Mouse (Mus musculus) neural tube, embryonic 13.5 days (tissue): ENCODE results near the gene Creb5. TPM values are rescaled to one million over a fixed set of nuclear protein-coding genes. Genes with fewer than 3 reads are reported as not detected.
A peak's percentile ranks its signal among the peaks of the same experiment; 100 is the strongest.
"Not testable (repeated sequence)": the region's sequence is repeated elsewhere in the genome, so short reads cannot be mapped to it uniquely, and the experiment has no call there.

Experiments used
- ATAC-seq: fragments of 200-750 bp; cut with Nextera tagmentation; 2 replicates; pipeline ENCODE4 v1.8.0; 2017; ENCODE audit warnings: low read depth, mild to moderate bottlenecking, moderate TSS enrichment, moderate library complexity
- H3K27ac ChIP-seq: fragments of 300-500 bp; sonication (generic); replicated peaks from 2 replicates; pipeline ENCODE4 v1.5.1; 2015; ENCODE audit warnings: moderate library complexity, mild to moderate bottlenecking, inconsistent platforms
- H3K27me3 ChIP-seq: fragments of 300-500 bp; sonication (generic); 2 replicates; pipeline ENCODE4 v1.6.1; 2015; ENCODE audit warnings: mild to moderate bottlenecking, inconsistent platforms
- H3K36me3 ChIP-seq: fragments of 300-500 bp; sonication (generic); 2 replicates; pipeline ENCODE4 v1.6.1; 2015; ENCODE audit warnings: mild to moderate bottlenecking, inconsistent platforms
- H3K4me1 ChIP-seq: fragments of 300-500 bp; sonication (generic); replicated peaks from 2 replicates; pipeline ENCODE4 v1.6.1; 2015; ENCODE audit warnings: inconsistent platforms
- H3K4me2 ChIP-seq: fragments of 300-500 bp; sonication (generic); 2 replicates; pipeline ENCODE4 v1.6.1; 2015; ENCODE audit warnings: inconsistent platforms, mild to moderate bottlenecking, moderate library complexity
- H3K4me3 ChIP-seq: fragments of 300-500 bp; sonication (generic); 2 replicates; pipeline ENCODE4 v1.5.1; 2015; ENCODE audit warnings: mild to moderate bottlenecking, inconsistent platforms
- H3K9ac ChIP-seq: fragments of 300-500 bp; sonication (generic); 2 replicates; pipeline ENCODE4 v1.6.1; 2015; ENCODE audit warnings: moderate library complexity, mild to moderate bottlenecking, inconsistent platforms
- H3K9me3 ChIP-seq: fragments of 300-500 bp; sonication (generic); 2 replicates; pipeline ENCODE4 v1.6.1; 2016; ENCODE audit warnings: inconsistent platforms
- WGBS: fragments of 180-500 bp; shearing (Covaris S2); methylation state at CpG from one replicate; pipeline ENCODE4 v1.1.7; 2015; 5-methylcytosine and 5-hydroxymethylcytosine counted together
- polyA plus RNA-seq: library from polyadenylated mRNA; unstranded; fragments of >200 nt; fragmentation: Nextera tagmentation; extraction: Ambion mirVana; gene quantifications from 2 replicates; pipeline ENCODE4 v1.2.1, GENCODE M21; 2015

The Creb5 gene
- polyA plus RNA-seq, 1 experiment from 2014 or later: 11.9 TPM

DNA sequence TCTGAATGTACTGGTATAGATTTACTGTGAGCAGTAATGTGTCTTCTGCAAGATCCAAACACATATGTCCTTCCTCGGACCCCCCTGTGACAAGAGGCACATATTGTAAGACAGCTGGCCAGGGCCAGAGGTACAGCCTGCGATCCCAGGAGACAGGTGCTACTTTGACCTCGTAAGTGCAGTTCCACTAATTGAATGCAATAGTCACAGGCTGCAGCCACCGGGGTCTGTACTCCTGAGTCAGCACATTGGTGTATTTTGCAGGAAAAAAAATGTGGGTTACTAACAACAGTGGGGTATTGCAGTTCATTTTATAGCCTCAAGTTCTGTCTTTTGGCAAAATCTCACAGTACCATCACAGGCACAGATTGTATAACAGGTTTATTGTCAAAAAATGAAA lies 110.7 kb downstream of the Creb5 start:
- Histone ChIP-seq H3K27ac (peak overlapping the region; percentile 14), H3K4me2 (no peak overlapping the region), H3K36me3 (no peaks in the 10 kb centered on the region), H3K27me3 (no peaks in the 10 kb centered on the region), H3K9me3 (no peaks in the 10 kb centered on the region), H3K9ac (no peak overlapping the region), H3K4me1 (peaks cover 52% of the 10 kb centered on the region), H3K4me3 (no peak overlapping the region)
- WGBS: 56% methylated on average over 4 of the region's 4 CpGs
- no peak for ATAC-seq

DNA sequence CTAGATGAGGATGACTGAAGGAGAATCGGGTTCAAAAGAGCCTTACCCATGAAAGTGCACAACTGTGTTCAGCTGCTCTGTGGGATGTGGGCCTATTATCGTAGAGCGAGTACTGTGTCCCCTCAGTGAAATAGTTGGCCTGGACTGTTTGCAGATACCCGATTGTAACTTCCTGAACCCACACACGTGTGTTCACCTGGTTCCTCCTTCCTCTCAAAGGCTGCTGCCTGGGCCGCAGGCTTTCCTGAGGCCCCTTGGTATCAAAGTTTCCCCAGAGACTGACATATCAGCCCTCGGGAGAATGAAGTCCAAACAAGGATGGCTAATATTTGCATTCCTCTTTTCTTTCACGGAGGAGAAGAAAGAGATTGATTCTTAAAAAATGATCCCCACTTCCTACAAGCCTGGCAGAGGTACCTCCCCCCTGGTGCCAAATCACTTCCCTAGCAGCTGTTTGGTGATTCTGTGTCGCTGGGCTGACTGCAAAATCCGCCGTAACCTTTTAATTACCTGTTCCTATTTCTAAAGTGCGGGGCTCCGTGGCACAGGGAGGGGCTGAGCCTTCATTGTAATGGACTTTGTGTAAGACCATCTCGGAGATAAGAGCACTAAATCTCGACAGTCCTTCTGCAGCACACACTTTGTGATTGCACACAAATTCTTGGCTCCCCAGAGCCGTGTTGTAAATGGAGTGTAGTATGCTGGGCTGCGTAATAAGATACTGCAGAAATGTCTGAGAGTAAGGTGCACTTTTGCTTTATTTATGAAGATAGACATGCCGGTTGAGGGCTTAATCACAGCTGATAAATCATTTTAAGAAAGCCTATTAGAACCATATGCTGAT lies 111.4 kb downstream of the Creb5 start:
- 33% methylated on average over 18 of the region's 18 CpGs for WGBS
- Histone ChIP-seq H3K4me2 (peak overlapping the region; percentile 24), H3K9ac (no peak overlapping the region), H3K4me3 (no peak overlapping the region), H3K4me1 (peaks cover 49% of the 10 kb centered on the region), H3K27ac (peak overlapping the region; percentile 14), H3K36me3 (no peaks in the 10 kb centered on the region), H3K9me3 (no peaks in the 10 kb centered on the region), H3K27me3 (no peaks in the 10 kb centered on the region)
- peak; percentile 70; the same call in 1 of the 2 replicates for ATAC-seq

DNA sequence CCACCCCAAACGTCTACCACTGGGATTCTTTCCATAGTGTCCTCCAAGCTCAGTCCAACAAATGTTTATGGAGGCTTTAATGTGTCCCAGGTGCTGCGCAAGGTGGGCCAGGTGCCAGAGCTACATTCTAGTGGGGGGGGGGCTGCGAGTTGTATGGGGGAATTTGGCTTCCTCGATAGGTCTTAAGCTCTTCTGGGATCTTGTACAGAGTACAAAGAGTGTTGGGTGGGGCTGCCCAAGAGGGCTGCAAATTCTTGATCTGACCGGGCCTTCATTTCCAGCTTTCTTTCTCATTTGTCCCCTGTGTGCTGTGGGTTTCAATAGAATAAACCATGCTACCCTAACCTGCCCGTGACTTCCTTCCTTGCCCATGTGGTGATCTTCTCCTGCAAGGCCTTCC lies 114.3 kb downstream of the Creb5 start:
- ATAC-seq: no peak
- no peaks in the 10 kb centered on the region for H3K27me3 ChIP-seq
- H3K27ac ChIP-seq: no peak overlapping the region
- whole genome bisulfite sequencing: 84% methylated on average over 6 of the region's 6 CpGs
- H3K4me1 ChIP-seq: peaks cover 22% of the 10 kb centered on the region
- no peaks in the 10 kb centered on the region for H3K36me3 ChIP-seq
- H3K4me3 ChIP-seq: no peak overlapping the region
- no peaks in the 10 kb centered on the region for H3K9me3 ChIP-seq
- no peak overlapping the region for H3K9ac ChIP-seq
- no peak overlapping the region for H3K4me2 ChIP-seq

DNA sequence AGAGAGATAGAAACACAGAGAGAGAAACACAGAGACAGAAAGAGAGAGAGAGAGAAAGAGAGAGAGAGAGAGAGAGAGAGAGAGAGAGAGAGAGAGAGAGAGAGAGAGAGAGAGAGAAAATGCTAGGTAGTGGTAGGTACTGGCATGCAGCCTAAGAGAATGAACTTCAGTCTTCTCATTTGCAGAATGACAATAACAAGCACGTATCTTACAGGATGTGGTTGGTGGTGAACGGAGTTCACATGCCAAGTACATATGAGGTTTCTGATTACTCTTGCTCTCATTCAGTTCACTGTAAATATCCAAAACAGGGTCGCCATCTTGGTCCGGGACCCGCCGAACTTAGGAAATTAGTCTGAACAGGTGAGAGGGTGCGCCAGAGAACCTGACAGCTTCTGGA lies 115.5 kb downstream of the Creb5 start:
- H3K36me3 ChIP-seq, H3K4me2 ChIP-seq, H3K9me3 ChIP-seq, ATAC-seq, H3K27me3 ChIP-seq, H3K4me3 ChIP-seq, H3K27ac ChIP-seq, H3K9ac ChIP-seq: not testable (repeated sequence)
- WGBS: 99% methylated on average over 7 of the region's 7 CpGs
- H3K4me1 ChIP-seq: peaks cover 15% of the 10 kb centered on the region

DNA sequence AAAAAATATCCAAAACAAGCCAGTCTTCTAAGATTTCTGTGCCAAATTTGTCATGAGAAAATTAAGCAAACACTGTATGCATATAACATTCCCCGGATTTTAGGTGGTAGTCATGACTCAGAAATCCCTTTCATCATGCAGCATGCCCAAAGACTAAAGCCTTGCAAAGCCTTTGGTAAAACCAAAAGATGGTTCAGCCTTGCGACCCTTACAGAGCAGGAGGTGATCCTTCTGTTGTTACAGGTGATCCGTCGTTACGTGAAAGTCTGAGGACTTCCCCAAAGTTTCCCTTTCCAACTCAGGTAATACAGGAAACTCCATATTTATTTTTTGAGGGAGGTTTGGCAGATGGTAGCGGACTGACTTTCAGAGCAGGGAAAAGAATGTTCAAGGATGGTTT lies 122.1 kb downstream of the Creb5 start:
- H3K9ac ChIP-seq: no peak overlapping the region
- H3K4me1 ChIP-seq: peaks cover 6% of the 10 kb centered on the region; the same call in 1 of the 2 replicates
- H3K36me3 ChIP-seq: no peaks in the 10 kb centered on the region
- no peaks in the 10 kb centered on the region for H3K9me3 ChIP-seq
- no peak overlapping the region for H3K4me2 ChIP-seq
- no peak for ATAC-seq
- no peak overlapping the region for H3K4me3 ChIP-seq
- 91% methylated on average over 6 of the region's 6 CpGs for WGBS
- no peaks in the 10 kb centered on the region; the same call in 1 of the 2 replicates for H3K27me3 ChIP-seq
- H3K27ac ChIP-seq: no peak overlapping the region

DNA sequence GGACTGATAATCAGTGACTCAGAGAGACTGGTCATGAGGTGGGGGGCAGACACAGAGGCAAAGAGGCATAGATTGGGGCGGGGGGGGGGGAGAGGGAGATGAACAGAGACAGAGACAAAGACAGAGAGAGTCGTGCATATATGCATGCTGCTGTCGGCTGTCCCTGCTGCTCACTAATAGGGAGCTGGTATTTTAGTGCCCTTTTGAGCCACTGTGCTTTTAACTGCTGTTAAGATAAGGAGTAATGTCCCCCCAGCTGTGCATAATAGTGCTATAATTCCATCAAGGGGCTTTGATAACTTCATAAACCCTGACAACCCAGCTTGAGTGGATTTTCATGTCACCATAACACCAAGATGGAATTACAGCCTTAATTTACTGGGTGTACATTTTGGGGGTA lies 134.3 kb downstream of the Creb5 start:
- H3K27ac ChIP-seq: peak overlapping the region; percentile 46
- no peak overlapping the region for H3K4me2 ChIP-seq
- no peak overlapping the region for H3K9ac ChIP-seq
- no peaks in the 10 kb centered on the region for H3K9me3 ChIP-seq
- peaks cover 20% of the 10 kb centered on the region for H3K4me1 ChIP-seq
- H3K27me3 ChIP-seq: no peaks in the 10 kb centered on the region
- H3K4me3 ChIP-seq: no peak overlapping the region
- WGBS: 21% methylated on average over 3 of the region's 3 CpGs
- ATAC-seq: peak; percentile 78
- H3K36me3 ChIP-seq: no peaks in the 10 kb centered on the region

DNA sequence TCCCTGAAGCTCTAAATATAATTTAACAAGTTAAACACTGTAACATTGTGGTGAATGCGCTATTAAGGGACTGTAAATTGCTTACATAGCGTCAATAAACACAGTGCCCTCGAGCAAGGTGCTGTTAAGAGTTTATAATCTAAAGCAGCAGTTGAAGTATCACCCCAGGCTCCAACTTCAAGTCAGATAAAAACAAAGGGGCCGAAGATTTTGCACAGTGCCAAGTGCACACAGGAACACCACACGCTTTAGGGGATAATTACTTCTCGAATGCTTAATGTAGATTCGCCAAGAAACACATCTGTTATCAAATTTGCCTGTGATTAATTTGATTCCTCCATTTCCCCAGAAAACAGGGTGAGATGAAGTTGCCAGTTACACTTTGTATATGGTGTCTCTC lies 142.3 kb downstream of the Creb5 start:
- no peaks in the 10 kb centered on the region for H3K9me3 ChIP-seq
- 34% methylated on average over 7 of the region's 7 CpGs for WGBS
- peak; percentile 58; the same call in 1 of the 2 replicates for ATAC-seq

DNA sequence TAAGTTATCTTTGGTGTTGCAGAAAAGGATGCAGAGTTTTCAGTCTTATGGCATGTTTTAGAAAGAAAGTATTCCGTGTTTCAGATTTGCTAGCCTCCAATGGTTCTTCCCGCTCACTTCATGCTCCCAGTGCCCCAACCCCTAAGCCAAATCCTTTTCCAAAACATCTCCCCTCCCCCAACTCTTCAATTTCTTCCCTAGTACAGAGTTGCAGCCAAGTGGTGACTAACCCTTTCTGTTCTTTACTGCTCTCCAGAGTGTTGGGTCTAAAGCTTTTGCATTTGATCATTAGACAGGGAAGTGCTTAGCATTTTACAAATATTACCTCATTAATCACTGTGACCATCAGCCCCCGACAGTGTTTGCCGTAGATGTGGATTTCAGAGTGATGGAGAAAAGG lies 142.8 kb downstream of the Creb5 start:
- H3K9me3 ChIP-seq: no peaks in the 10 kb centered on the region
- H3K27me3 ChIP-seq: peaks cover 7% of the 10 kb centered on the region
- 42% methylated on average over 4 of the region's 4 CpGs for WGBS
- no peak overlapping the region for H3K4me3 ChIP-seq
- ATAC-seq: 0 out of 2 replicates have a peak, but pooled peaks have one; percentile 40
- no peak overlapping the region for H3K9ac ChIP-seq
- H3K36me3 ChIP-seq: no peaks in the 10 kb centered on the region
- no peak overlapping the region for H3K4me2 ChIP-seq
- 0 out of 2 replicates have a peak overlapping the region, but pooled peaks have one; percentile 13 for H3K27ac ChIP-seq
- H3K4me1 ChIP-seq: peaks cover 19% of the 10 kb centered on the region

More for the DNA sequence above, 142.3 kb downstream of the Creb5 start:
- Histone ChIP-seq H3K9ac (no peak overlapping the region), H3K4me3 (no peak overlapping the region), H3K27me3 (peaks cover 7% of the 10 kb centered on the region), H3K4me1 (peaks cover 19% of the 10 kb centered on the region), H3K27ac (0 out of 2 replicates have a peak overlapping the region, but pooled peaks have one; percentile 13), H3K36me3 (no peaks in the 10 kb centered on the region), H3K4me2 (no peak overlapping the region)

DNA sequence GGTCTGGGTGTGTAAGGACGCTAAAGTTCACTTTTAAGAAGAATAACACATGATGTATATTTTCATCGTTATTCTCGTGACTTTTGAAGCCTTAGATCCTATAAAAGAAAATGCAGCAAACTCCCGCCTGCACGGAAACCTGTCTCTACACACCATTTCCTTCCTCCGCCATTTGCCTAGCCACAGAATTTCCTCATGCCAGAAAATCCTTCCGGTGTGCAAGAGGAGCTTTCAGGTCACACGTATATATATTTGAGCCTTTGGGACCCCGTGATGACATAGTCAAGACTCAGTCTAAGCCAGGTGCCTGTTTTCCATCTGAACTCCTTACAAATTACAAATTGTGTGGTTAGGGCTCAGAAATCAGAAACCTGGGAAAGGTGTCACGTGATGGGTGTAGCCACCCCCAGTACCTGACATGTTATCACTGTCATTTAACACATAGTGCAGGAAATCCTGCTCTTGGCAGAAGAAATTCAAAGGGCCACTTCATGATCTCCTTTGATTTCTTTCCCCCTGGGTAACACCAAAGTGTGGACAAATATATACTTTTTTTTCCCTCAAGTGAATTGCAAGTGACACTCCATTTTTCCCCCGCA lies 158.9 kb downstream of the Creb5 start:
- Histone ChIP-seq H3K27ac (no peak overlapping the region), H3K9me3 (no peaks in the 10 kb centered on the region), H3K27me3 (peaks cover 3% of the 10 kb centered on the region), H3K9ac (no peak overlapping the region), H3K4me1 (peaks cover 28% of the 10 kb centered on the region), H3K4me3 (no peak overlapping the region), H3K4me2 (no peak overlapping the region), H3K36me3 (no peaks in the 10 kb centered on the region)
- no peak for ATAC-seq
- 92% methylated on average over 11 of the region's 11 CpGs for WGBS

DNA sequence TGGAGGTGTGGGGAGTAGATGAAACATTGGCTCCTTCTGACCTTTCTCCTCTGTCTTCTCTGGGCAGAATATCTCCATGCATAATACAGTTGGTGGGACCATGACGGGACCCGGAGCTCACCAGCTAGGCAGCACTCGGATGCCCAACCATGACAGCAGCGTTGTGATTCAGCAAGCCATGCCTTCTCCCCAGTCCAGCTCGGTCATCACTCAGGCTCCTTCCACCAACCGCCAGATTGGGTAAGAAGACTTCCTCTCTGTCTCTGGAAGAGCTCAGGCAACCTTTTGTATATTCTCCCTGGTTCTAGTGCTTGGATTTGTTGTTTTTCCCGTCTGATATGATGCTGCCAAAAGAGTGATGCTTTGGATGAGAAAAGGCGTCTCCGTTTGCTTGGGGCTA lies 160.4 kb downstream of the Creb5 start:
- no peak overlapping the region for H3K9ac ChIP-seq
- no peaks in the 10 kb centered on the region for H3K36me3 ChIP-seq
- no peaks in the 10 kb centered on the region for H3K9me3 ChIP-seq
- peaks cover 44% of the 10 kb centered on the region for H3K4me1 ChIP-seq
- WGBS: 92% methylated on average over 9 of the region's 9 CpGs
- no peak overlapping the region for H3K27ac ChIP-seq
- H3K4me3 ChIP-seq: no peak overlapping the region
- no peak for ATAC-seq
- peaks cover 3% of the 10 kb centered on the region for H3K27me3 ChIP-seq
- H3K4me2 ChIP-seq: no peak overlapping the region

DNA sequence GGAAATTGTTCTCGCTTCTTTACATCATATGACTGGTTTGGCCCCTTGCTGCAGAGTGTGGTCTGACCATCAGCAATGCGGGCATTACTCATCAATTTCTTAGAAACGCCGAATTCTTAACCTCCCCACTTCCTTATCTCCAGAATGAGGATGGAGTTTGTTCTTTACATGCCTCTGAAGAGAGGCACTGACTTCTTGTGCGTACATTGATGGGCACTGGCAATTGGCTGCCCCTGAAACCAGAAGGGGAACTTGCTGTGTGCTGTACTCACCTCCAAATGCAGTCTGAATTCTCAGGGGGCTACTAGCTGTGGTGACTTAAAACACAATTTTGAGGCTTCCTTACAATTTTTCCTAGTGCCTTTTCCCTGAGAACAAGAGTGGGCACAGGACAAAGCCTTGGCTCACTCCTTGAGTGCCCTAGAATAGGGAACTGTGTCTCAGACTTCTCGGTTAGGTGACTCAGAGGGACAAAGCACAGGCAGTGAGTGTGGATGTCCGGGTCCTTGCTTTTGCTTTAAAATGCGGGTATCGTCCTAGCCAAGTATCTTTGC lies 161.3 kb downstream of the Creb5 start:
- peaks cover 3% of the 10 kb centered on the region for H3K27me3 ChIP-seq
- peaks cover 47% of the 10 kb centered on the region for H3K4me1 ChIP-seq
- ATAC-seq: no peak
- H3K9ac ChIP-seq: no peak overlapping the region
- H3K9me3 ChIP-seq: no peaks in the 10 kb centered on the region
- 70% methylated on average over 9 of the region's 9 CpGs for WGBS
- no peak overlapping the region for H3K4me3 ChIP-seq
- H3K36me3 ChIP-seq: no peaks in the 10 kb centered on the region
- H3K27ac ChIP-seq: no peak overlapping the region
- H3K4me2 ChIP-seq: no peak overlapping the region

DNA sequence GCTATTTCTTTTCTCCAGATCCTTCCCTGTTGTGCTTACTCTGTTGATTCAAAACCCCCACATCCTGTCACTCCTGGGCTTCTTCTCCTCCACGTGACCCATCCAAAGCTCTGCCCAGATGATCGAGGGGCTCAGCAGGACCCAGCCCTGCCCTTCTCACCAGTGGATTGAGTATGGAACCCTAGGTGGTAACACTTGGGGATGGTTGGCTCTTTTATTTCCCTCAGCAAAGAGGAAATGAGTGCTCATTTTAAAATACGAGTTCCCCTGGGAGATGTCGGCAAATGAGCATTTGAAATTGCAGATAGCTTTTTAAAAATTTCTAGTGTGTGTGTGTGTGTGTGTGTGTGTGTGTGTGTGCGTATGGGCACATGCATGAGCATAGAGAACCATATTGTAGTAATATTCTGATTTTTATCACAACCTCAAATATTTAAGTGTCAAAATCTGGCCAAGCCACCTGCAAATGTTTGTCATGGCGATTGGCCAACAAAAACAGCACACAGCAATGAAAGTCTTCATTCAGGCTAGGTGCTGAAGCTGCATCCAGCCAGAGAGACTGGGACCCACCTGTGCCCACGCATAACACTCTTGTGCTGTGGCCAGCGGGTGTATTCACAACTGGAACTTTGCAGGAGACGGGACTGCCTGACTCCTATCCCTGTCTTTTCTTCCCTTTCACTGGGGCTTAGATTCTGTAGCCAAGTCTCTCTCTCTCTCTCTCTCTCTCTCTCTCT lies 162.5 kb downstream of the Creb5 start:
- H3K27ac ChIP-seq: 0 out of 2 replicates have a peak overlapping the region, but pooled peaks have one; percentile 9
- peaks cover 3% of the 10 kb centered on the region for H3K27me3 ChIP-seq
- H3K4me1 ChIP-seq: peaks cover 47% of the 10 kb centered on the region
- no peaks in the 10 kb centered on the region for H3K36me3 ChIP-seq
- 48% methylated on average over 9 of the region's 9 CpGs for WGBS
- no peaks in the 10 kb centered on the region for H3K9me3 ChIP-seq
- H3K4me3 ChIP-seq: no peak overlapping the region
- no peak overlapping the region; the same call in 1 of the 2 replicates for H3K4me2 ChIP-seq
- no peak for ATAC-seq
- no peak overlapping the region for H3K9ac ChIP-seq
